Mouse (Mus musculus) cerebellum, postnatal 25 days (tissue): ENCODE results near the gene Coq10b.

Experiments
- DNase-seq, 2 experiments: peaks; one replicate each; pipeline ENCODE4 v3.0.0; 2021; ENCODE audit warnings: mixed read lengths in 2 of 2

Gene Coq10b

GRCm38 (mm10) chr1:55109066-55109766, 56.6 kb downstream of the Coq10b start:
- no peak for DNase-seq
